Mouse (Mus musculus): Measurements from ENCODE around the gene Uap1l1.

DNA sequence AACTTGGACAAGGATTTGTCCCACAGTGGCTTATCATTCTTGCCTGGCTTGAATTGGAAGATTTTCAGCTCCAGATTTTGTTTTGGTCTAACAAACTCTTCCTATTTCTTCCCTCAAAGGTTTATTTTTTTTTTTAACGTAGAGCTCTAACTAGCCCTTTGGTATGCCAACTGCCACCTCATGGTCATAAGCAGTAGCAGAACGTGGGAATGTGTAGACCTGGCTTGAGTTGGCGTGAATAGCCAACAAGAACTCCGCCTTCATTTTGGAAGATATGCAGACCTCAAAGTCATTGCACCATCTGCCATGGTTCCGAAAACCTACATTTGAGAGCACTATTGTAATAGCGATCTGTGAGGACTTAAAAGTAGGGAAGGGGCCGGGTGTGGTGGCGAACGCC lies 34.0 kb downstream of the Uap1l1 start:
- TF ChIP-seq POLR2A (IDR thresholded peaks at IDR 0.05; ENCODE audit: borderline replicate concordance, control insufficient read depth, low read depth, low read length) (no peak), CTCF (IDR thresholded peaks at IDR 0.05; ENCODE audit: control insufficient read depth, insufficient read depth, low read length) (no peak)
